Mouse (Mus musculus): ENCODE results near the gene Cdipt. TPM values are rescaled to one million over a fixed set of nuclear protein-coding genes. Genes with fewer than 3 reads are reported as not detected.

Cdipt gene
- polyA plus RNA-seq, 1 experiment = 13.0 TPM

- TF ChIP-seq GATA1 (IDR thresholded peaks at IDR 0.05; ENCODE audit: low read length) (no peak), TAL1 (IDR thresholded peaks at IDR 0.05; ENCODE audit: low read length) (no peak)
- Histone ChIP-seq H3K4me3 (replicated peaks) (peak overlapping the region; percentile 81), H3K4me1 (ENCODE audit: control insufficient read depth) (peaks cover 67% of the 10 kb centered on the region)
Observed at GRCm38 (mm10) chr7:127014993-127015392, 39.3 kb downstream of the Cdipt start.

GRCm38 (mm10) chr7:127016081-127016480, 40.4 kb downstream of the Cdipt start:
- H3K9me3 ChIP-seq (ENCODE audit: control insufficient read depth, low read length) = no peaks in the 10 kb centered on the region
- peaks cover 70% of the 10 kb centered on the region for H3K4me1 ChIP-seq (ENCODE audit: control insufficient read depth)
- H3K27me3 ChIP-seq (ENCODE audit: control insufficient read depth) = peaks cover 5% of the 10 kb centered on the region
- H3K4me3 ChIP-seq (replicated peaks) = peak overlapping the region; percentile 81
- no peak for TF ChIP-seq GATA1 (IDR thresholded peaks at IDR 0.05; ENCODE audit: low read length)
- TF ChIP-seq TAL1 (IDR thresholded peaks at IDR 0.05; ENCODE audit: low read length) = no peak
- peaks cover 45% of the 10 kb centered on the region for H3K36me3 ChIP-seq (ENCODE audit: control insufficient read depth)

More at GRCm38 (mm10) chr7:127014993-127015392, 39.3 kb downstream of the Cdipt start:
- Histone ChIP-seq H3K9me3 (ENCODE audit: control insufficient read depth, low read length) (no peaks in the 10 kb centered on the region), H3K36me3 (ENCODE audit: control insufficient read depth) (peaks cover 45% of the 10 kb centered on the region), H3K27me3 (ENCODE audit: control insufficient read depth) (no peaks in the 10 kb centered on the region)

GRCm38 (mm10) chr7:127016481-127016485, 40.6 kb downstream of the Cdipt start, which contains the start of gene Pagr1b:
Gene Pagr1b (minus strand): TSS chr7:127016484.
- Histone ChIP-seq H3K9me3 (ENCODE audit: control insufficient read depth, low read length) (no peaks in the 10 kb centered on the region), H3K4me1 (ENCODE audit: control insufficient read depth) (peaks cover 70% of the 10 kb centered on the region), H3K36me3 (ENCODE audit: control insufficient read depth) (peaks cover 45% of the 10 kb centered on the region), H3K27me3 (ENCODE audit: control insufficient read depth) (peaks cover 6% of the 10 kb centered on the region), H3K4me3 (replicated peaks) (peak within 1 kb of the TSS; percentile 81)
- TF ChIP-seq TAL1 (IDR thresholded peaks at IDR 0.05; ENCODE audit: low read length) (no peak), GATA1 (IDR thresholded peaks at IDR 0.05; ENCODE audit: low read length) (no peak)

- Histone ChIP-seq H3K9me3 (ENCODE audit: control insufficient read depth, low read length) (no peaks in the 10 kb centered on the region), H3K4me3 (replicated peaks) (peak overlapping the region; percentile 81), H3K27me3 (ENCODE audit: control insufficient read depth) (peaks cover 7% of the 10 kb centered on the region), H3K4me1 (ENCODE audit: control insufficient read depth) (peaks cover 70% of the 10 kb centered on the region), H3K36me3 (ENCODE audit: control insufficient read depth) (peaks cover 45% of the 10 kb centered on the region)
- TF ChIP-seq TAL1 (IDR thresholded peaks at IDR 0.05; ENCODE audit: low read length) (no peak), GATA1 (IDR thresholded peaks at IDR 0.05; ENCODE audit: low read length) (no peak)
Observed at GRCm38 (mm10) chr7:127016486-127016938, 40.8 kb downstream of the Cdipt start.

- TF ChIP-seq GATA1 (IDR thresholded peaks at IDR 0.05; ENCODE audit: low read length) (no peak), TAL1 (IDR thresholded peaks at IDR 0.05; ENCODE audit: low read length) (no peak)
- H3K36me3 ChIP-seq (ENCODE audit: control insufficient read depth) = peaks cover 46% of the 10 kb centered on the region
Observed at GRCm38 (mm10) chr7:127016971-127017949, 41.5 kb downstream of the Cdipt start, which contains the start of gene Pagr1a. Gene Pagr1a (minus strand): TSS chr7:127017352.

GRCm38 (mm10) chr7:127017950-127018345, 42.2 kb downstream of the Cdipt start:
- TF ChIP-seq GATA1 (IDR thresholded peaks at IDR 0.05; ENCODE audit: low read length) (no peak), TAL1 (IDR thresholded peaks at IDR 0.05; ENCODE audit: low read length) (no peak)
- peaks cover 7% of the 10 kb centered on the region for H3K27me3 ChIP-seq (ENCODE audit: control insufficient read depth)
- H3K36me3 ChIP-seq (ENCODE audit: control insufficient read depth) = peaks cover 47% of the 10 kb centered on the region
- H3K4me3 ChIP-seq (replicated peaks) = no peak overlapping the region
- peaks cover 73% of the 10 kb centered on the region for H3K4me1 ChIP-seq (ENCODE audit: control insufficient read depth)
- H3K9me3 ChIP-seq (ENCODE audit: control insufficient read depth, low read length) = no peaks in the 10 kb centered on the region

More at GRCm38 (mm10) chr7:127016971-127017949, 41.5 kb downstream of the Cdipt start, which contains the start of gene Pagr1a:
- Histone ChIP-seq H3K4me3 (replicated peaks) (peak within 1 kb of the TSS; percentile 81), H3K27me3 (ENCODE audit: control insufficient read depth) (peaks cover 7% of the 10 kb centered on the region), H3K9me3 (ENCODE audit: control insufficient read depth, low read length) (no peaks in the 10 kb centered on the region), H3K4me1 (ENCODE audit: control insufficient read depth) (peaks cover 71% of the 10 kb centered on the region)

- H3K27me3 ChIP-seq (ENCODE audit: control insufficient read depth) = peaks cover 7% of the 10 kb centered on the region
- H3K4me1 ChIP-seq (ENCODE audit: control insufficient read depth) = peaks cover 73% of the 10 kb centered on the region
- peaks cover 47% of the 10 kb centered on the region for H3K36me3 ChIP-seq (ENCODE audit: control insufficient read depth)
- H3K4me3 ChIP-seq (replicated peaks) = no peak overlapping the region
- TF ChIP-seq GATA1 (IDR thresholded peaks at IDR 0.05; ENCODE audit: low read length) = no peak
- TF ChIP-seq TAL1 (IDR thresholded peaks at IDR 0.05; ENCODE audit: low read length) = no peak
- no peaks in the 10 kb centered on the region for H3K9me3 ChIP-seq (ENCODE audit: control insufficient read depth, low read length)
Observed at GRCm38 (mm10) chr7:127018416-127019305, 42.9 kb downstream of the Cdipt start.

- H3K4me3 ChIP-seq (replicated peaks) = no peak overlapping the region
- peaks cover 7% of the 10 kb centered on the region for H3K27me3 ChIP-seq (ENCODE audit: control insufficient read depth)
- H3K4me1 ChIP-seq (ENCODE audit: control insufficient read depth) = peaks cover 74% of the 10 kb centered on the region
- H3K9me3 ChIP-seq (ENCODE audit: control insufficient read depth, low read length) = no peaks in the 10 kb centered on the region
- H3K36me3 ChIP-seq (ENCODE audit: control insufficient read depth) = peaks cover 49% of the 10 kb centered on the region
- TF ChIP-seq GATA1 (IDR thresholded peaks at IDR 0.05; ENCODE audit: low read length) (no peak), TAL1 (IDR thresholded peaks at IDR 0.05; ENCODE audit: low read length) (no peak)
Observed at GRCm38 (mm10) chr7:127019306-127019960, 43.7 kb downstream of the Cdipt start.
